Mouse (Mus musculus) embryo, embryonic 11 days (tissue): Measurements from ENCODE around the gene Zfyve27.

ENCODE experiments used
- DNase-seq: peaks from one replicate; pipeline ENCODE4 v3.0.0-alpha.2; 2015

The Zfyve27 gene

DNA sequence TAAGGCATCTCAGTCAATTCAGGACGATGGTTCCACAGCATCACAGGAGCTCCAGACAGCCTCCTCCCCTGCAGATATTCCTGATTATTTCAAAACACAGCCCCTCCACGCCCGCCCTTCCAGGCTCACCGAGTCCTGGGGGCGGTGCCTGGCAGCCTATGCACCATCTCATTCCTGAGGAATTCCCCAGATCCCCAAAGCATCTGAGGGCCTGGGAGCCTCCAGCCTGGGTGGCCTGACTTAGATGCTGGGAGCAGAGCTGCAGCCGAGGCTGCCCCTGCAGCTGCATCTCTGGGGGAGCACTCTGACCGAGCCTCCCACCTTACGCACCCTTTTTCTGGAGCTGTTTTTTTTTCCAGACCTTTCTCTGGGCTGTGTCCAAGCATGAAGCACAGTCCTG, 77.1 kb downstream of the Zfyve27 start:
- DNase-seq: no peak

- no peak for DNase-seq
Measured at GRCm38 (mm10) chr19:42243401-42243800, 79.7 kb downstream of the Zfyve27 start.
